Mouse (Mus musculus) MEL (cell line): ENCODE data around the gene Pianp.

ENCODE experiments used
- GATA1 ChIP-seq: IDR thresholded peaks from 2 replicates; pipeline ENCODE4 v1.6.1; 2011; ENCODE audit warnings: low read depth, low read length, improper control_type of control experiment
- HCFC1 ChIP-seq: IDR thresholded peaks from 2 replicates; pipeline ENCODE4 v1.6.1; 2012; ENCODE audit warnings: low read depth, mild to moderate bottlenecking, inconsistent platforms, low read length, improper control_type of control experiment, moderate library complexity
- POLR2A ChIP-seq, 2 experiments: IDR thresholded peaks; 2 replicates each; pipeline ENCODE4 v1.6.1; 2011 to 2012; ENCODE audit warnings: low read length in 2 of 2, mild to moderate bottlenecking in 2 of 2, control low read depth in 1 of 2, improper control_type of control experiment in 1 of 2, low read depth in 1 of 2, moderate library complexity in 1 of 2; ENCODE audit not compliant: control insufficient read depth in 1 of 2, insufficient read depth in 1 of 2, poor library complexity in 1 of 2

DNA sequence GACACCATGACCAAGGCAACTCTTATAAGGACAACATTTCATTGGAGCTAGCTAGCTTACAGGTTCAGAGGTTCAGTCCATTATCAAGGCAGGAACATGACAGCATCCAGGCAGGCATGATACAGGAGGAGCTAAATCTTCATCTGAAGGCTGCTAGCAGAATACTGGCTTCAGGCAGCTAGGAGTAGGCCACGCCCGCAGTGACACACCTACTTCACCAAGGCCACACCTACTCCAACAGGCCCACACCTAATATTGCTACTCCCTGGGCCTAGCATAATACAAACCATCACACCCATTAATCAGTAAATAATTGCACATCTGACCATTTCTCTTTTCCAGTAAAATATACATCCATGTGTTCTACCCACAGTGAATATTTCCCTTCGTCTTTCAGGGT, 21.2 kb downstream of the Pianp start:
- no peak for TF ChIP-seq POLR2A (IDR thresholded peaks at IDR 0.05; ENCODE audit: control insufficient read depth in 1 of 2, insufficient read depth in 1 of 2, low read depth in 1 of 2, low read length in 2 of 2, poor library complexity in 1 of 2)
- TF ChIP-seq HCFC1: no peak
- no peak for TF ChIP-seq GATA1
